Mouse (Mus musculus) layer of hippocampus, adult 9-11 months (tissue): ENCODE results near the gene Ppara.

Experiments
- DNase-seq: peaks from one replicate; pipeline ENCODE4 v3.0.0; 2022

Ppara gene

DNA sequence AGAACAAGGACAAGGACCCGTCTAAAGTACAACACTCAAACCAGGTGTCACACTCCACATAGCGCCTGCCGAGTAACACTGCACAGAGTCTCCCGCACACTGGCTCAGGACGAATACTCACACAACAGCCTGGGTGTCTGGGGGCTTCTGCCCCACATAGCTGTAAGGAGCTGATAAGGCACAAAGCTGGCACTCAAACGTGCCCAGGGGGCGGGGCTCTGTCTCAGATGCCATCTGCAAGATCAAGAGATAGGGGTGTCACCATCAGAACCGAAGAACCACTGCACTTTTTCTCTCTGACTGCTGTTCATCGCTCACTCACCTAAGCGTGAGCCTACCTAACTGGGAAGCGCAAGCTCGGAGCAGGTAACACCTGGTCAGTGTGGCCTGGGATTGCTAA, 74.3 kb downstream of the Ppara start:
- no peak for DNase-seq

DNA sequence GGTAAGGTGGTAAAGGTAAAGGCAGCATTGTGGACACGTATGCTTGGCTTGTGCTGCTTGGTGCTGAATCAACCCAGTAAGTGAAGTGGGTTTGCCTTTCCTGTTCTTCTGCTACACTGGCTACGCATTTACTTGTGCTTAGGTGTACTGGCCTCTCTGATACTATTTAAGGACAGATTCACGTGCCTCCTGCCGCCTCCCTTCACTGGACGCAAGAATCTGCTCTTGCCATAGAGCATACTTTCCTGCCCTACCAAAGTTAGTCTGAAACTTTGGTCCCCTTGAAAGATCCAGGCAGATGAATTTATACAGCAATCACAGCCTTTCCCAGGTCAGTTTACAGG, 75.7 kb downstream of the Ppara start:
- no peak for DNase-seq

DNA sequence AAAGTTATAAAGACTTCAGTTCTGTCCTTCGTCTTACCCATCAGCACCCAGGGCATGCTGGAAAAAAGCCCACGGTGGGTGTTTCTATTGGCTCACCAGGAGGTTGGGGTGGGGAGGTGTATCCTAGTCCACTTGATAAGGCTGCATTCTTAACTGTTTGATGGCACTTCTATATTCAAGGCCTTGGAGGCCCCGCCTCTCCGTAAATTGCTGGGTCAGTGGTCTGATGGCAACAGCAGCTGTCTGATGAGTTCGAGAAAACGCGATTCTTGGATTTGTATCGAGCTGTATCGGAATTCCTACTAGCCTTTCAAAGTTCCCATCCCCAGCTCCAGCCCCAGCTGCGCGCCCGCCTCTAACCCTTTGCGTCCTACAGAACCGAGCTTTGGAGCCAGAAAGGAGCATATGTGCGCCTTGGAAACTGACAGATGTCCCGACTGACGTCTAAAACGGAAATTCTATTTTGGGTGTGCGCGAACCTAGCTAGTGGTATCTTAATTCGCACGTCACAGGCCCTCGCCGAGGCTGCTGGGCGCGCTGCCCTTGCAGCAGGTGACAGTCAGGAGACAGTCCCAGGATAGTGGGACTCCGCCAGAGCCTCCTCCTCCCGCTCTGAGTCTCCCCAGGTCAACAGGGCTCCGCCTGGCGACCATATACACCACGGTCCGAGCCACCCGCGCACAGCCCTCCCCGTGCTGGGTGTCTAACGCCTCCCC, 76.2 kb downstream of the Ppara start:
- DNase-seq = peak; percentile 92

DNA sequence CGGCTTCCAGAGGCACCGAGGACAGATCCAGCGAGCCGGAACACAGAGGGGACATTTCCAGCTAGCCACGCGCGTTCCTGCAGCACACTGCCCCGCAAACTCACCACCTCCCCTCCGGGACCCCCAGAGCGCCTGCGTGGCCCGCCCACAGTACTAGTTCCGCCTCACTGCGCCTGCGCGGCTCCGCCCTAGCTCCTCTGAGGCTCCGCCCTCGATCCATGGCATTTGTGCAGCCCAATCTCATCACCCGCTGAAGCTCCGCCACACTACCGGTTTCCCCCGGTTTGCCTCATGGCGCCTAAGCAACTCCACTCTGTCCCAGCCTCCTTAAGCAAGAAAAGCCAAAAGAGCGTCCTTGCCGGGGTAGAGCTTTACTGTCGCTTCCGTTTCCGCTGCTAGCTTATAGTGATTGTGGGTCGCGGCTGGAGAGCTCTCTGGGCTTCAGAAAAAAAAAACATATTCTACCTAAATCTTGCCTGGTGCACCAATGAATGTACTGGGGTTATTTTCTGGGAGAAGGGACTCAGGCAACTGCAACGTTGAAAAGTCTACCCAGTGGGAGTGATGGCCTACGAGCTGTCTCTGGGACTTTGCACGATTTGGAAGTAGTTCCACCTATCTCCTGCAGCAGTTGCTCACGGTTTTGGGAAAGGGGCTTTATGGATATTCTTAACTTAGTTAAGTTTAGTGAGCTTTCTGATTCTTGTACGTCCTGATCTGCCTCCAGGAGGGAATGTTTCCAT, 76.9 kb downstream of the Ppara start, which contains the start of gene Cdpf1:
TSS of gene Cdpf1 (minus strand) at position 163 of the 743 bp plus-strand sequence.
- DNase-seq = peak; percentile 98

DNA sequence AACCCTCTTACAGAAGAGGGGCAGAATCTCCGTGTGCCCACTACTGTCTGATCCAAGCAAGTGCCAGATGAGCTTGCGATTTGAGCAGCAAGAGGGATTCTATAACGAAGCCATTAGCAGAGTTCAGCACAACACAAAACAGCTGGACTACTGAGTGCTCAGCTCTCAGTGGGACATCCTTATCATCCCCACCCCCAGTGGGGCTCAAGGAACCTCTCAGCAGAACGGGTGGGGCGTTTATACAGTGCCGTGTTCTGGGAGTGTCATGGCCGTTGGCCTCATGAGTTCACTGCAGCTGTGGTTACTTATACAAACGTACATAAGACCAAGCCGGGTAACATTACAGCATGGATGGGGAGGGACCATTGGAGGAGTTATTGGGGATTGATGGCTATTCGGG, 78.6 kb downstream of the Ppara start:
- DNase-seq = no peak

DNA sequence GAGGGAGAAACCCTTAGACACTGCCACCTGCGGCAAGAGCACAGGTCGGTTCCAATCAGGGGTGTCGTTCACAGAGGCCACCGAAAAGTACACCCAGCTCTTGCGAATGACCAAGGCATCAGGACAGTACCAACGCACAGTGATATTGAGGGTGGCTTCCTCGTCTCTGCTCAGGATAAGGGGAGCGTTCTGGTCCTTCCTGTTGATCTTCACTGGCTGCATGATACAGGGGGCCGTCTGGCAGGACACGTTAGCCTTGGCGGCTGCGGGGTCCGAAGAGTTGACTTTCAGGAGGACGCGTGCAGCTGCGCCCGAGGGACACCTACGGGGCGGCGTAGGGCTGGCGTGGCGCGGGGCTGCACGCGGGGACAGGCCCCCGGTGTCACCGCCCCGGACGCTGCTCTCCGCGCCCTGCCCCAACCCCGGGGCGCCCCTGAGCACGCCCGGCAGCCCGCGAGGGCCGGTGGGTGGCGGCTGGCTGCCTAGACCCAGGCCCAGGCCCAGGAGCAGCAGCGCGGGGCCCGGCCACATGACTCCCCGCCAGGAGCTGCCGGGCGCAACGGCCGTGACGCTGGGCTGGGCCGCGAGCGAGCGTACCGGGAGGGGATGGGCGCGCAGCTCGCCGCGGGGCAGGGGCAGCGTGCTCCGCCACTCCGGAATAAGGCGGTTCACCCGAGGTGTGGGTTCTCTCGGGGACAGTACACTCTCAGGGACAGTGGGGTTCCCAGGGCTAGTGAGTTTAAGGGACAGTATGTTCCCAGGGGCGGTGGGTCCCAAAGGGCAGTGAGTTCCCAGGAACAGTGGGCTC, 86.6 kb downstream of the Ppara start, which contains the start of gene Pkdrej:
TSS of gene Pkdrej (minus strand) at position 532 of the 808 bp plus-strand sequence.
- DNase-seq = no peak

DNA sequence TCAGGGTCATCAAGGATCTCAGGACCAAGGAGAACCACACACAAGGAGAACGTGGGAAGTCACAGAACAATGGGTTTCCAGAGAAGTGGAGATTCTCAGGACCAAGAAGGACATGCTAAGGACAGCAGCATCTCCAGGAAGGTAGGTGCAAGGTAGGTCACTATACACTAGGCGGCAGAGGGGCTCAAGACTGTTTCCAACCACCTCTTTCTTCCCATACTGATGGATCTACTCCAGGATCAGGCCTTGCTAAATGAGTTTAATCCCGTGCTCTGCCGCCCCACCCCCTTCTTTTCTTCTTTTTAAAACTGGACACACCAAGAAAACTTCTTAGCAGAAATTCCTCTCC, 87.2 kb downstream of the Ppara start:
- no peak for DNase-seq

DNA sequence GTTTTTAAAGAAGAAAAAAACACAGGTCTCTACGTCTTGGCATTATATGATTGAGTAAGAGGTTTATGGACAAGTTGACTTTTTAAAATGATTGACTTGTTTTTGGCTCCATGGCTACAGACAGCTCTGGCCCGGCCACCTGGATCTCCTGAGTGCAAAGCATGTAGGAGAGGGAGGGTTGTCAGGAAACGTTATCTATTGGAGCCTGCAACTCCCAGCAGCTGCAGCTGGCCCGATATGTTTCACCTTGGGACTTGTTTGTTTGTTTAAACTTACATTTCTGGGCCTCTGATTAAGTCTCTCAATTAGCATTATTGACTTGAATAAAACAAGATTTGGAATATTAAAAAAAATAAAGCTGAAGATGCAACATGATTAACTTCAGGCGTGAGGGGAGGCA, 91.9 kb downstream of the Ppara start:
- no peak for DNase-seq

DNA sequence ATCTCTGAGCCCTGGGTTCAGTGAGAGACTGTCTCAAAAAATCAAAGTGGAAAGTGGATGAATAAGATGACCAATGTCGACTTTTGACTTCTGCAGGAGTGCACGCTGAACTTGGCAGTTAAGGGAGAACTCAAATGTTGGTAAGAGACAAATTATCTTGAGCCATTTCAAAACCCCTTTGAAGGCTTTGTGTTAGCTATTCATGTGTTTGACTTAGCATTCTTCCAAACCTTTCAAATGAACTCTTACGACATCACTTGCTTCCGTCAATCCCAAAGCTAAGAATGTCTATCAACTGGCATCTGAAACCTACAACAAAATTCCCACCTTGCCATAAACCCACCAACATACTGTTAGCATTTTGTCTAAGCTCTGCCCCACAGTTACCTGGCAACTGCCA, 93.3 kb downstream of the Ppara start:
- no peak for DNase-seq

DNA sequence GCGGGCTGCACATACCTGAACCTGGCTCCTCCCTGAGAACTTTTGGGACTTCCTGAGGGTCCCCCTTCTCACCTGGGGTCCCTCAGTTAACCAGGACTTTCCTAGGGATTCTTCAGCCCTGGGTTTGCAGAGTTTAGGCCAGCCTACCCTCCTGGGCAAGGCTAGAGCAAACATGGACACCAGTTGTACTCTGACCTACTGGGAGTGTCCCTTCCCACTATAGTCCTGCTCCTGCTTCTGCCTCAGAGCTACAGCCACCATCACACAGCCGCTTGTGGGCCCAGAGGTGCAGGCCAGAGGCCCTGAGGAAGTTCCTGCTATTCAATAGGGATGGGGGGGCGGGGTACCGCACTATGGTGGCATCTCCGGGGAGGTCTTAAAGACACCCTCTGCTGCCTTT, 94.7 kb downstream of the Ppara start:
- DNase-seq = no peak

DNA sequence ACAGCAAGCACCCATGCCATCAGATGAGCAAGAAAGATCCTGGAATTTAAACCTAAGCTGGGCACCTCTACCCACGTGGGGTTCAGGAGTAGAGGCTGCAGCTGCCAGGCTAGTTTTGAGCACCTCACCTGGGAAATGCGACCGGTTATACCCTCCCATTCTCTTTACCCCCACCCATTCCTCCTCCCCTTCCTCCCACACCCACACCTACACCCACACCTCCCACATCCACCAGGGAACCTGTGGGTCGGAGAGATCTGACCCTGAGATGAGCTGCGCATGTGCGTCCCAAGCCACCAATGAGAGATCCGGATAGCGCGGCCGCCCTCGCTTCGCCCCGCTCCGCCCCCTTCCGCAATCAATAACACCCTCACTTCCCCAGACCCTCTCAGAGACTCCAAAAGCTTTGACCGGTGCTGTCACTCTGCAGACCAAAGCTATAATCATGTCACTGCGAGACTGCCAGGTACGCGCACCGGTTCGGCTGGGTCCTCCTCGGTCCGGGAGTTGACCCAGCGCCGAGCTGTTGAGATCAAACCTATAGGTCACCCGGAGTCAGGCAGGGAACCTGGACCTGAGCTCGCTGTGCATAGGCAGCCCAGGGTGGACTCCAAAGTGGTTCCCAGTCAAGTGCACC, 97.3 kb downstream of the Ppara start, which contains the start of gene Ttc38:
TSS of gene Ttc38 (plus strand) at position 353 of the 637 bp plus-strand sequence.
- peak; percentile 88 for DNase-seq

DNA sequence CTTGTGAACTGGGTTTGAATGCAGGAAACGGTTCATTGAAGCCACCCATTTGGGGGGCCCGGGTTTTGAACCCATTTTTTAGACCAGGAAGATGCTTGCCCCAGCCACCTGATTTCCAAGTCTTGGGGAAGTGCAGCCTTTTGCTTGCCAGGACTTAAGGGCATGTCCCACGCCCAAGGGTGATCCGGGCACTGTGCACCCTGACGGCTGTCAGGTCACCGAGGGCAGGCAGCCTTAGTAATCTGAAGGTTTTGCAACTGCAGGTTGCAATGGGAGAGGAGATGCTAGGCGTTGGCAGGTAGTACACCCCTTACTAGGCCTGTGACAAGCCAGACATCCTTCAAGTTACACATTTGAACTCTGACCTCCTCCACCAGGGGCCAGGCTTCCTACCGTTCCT, 97.8 kb downstream of the Ppara start:
- no peak for DNase-seq

DNA sequence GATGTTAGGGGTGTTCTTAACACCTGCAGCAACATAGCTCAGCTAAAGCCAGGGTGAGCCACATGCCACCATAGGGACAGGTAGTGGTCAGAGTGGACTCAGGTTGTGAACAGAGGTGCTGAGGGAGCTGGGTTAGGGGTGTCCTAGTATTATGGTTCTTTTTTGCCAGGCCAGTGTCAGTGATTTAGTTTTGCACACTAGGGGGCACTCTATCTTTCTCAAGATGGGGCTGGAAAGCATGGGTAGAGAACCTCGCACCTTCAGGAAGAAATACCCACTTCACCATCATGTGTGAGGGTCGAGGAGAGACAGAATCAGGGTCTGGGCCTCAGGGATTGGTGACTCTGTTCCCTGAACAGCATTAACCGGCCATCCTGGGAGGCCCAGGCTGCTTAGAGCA, 100.6 kb downstream of the Ppara start:
- no peak for DNase-seq

DNA sequence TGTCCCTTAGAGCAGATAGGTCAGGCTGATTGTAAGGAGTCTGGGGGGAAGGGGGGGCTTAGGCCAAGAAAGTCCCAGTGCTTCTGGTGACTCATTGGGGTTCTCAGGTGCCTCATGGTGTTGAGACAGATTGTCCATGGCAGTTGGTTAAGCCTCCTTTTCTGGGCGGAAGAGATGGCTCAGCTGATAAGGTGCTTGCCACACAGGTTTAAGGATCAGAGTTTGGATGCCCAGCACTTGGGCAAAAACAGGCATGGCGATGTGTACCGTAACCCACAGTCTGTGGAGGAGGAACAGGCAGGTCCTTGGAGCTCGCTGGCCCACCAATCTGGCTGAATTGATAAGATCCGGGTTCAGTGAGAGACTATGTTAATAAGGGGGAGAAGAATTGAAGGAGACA, 102.1 kb downstream of the Ppara start:
- DNase-seq = no peak

DNA sequence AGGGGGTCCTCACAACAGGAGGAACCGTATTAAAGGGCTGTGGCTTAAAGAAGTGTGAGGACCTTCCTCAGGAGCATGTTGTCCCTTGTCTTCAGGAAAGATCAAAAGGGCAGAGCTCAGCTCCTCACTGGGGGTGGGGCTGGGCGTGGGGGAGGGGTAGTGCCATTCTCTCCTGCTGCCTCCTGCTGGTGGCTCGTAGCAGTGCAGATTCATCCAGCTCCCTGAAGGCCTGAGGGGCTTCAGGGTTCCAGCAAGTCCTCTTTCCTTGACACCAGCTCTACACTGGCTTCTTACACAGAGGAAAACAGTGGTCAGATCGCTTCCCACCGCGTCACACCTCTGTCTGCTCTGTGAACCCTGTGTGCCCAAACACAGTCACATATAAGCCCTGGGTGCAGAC, 106.2 kb downstream of the Ppara start:
- no peak for DNase-seq

DNA sequence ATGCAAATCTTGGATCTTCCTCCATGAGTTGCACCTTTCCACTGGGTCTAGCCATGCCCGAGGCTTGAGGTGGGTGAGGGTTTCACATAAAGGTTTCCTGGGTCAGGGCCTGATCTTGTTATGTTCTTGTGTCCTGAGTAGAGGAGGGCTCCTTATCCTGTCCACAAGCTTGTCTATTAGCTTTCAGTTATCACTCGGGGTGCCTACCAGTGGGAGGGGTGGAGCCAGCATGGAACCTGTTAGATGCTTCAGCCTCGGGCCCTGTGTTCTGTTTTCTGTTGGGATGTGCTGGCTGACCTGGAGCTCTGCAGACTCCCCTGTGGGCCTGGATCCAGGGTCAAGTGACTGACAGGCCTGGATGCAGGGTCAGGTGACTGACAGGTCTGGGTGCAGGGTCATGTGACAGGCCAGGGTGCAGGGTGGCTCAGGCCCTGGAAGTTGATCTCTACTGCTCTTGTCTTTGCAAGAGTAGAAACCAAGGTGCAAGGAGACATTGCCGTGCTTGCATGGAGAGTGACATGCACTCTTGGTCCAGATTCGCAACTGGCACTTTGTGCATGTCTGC, 107.1 kb downstream of the Ppara start:
- DNase-seq = no peak

DNA sequence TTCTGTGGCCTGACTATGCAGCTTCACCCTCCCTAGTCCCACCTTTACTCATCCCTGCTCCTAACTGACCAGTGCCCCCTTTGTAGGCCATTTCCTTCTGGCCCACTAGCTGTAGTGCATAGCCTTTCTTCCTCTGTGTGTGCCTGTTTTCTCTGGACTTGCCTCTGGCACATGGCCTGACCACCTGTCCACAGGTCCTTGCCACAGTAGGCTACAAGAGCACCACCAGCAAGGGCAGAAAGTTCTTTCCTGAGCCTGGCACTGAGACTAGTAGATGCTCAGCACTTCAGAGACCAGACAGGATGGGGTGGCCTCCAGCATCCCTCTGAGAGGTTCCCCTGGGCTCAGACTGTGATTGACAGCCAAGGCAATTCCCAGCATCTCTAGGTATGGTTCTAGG, 110.3 kb downstream of the Ppara start:
- DNase-seq = no peak

DNA sequence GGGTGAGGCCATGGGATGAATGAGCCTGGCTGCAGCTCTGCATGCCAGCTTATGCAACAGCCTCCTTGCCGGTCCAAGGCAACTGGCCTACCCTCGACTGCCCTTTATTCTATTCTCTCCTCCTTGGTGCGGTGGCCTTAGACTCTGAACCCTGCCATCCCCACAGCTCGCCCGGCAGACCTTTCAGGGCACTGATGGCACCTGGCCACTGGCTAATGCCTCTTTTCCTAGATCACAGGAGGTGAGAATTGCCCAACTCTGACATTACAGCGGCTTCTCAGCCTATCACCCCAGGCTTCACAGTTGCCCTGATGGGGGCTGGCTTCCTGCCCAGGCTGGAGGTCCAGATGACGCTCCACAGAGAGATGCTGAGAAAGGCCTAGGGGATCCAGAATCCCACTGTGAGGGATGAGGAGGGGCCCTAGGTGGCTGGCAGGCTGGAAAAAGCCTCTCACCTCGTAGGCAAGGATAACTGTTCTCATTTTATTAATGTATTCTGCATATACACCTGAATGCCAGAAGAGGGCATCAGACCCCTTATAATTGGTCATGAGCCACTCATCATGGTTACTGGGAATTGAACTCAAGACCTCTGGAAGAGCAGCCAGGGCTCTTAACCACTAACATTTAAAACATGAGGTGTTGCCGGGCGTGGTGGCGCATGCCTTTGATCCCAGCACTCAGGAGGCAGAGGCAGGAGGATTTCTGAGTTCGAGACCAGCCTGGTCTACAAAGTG, 117.0 kb downstream of the Ppara start:
- DNase-seq = no peak
